Mouse (Mus musculus) lung, postnatal 0 days (tissue): Measurements from ENCODE around the gene Selenov.

ENCODE experiments used
- CTCF ChIP-seq: IDR thresholded peaks from 2 replicates; pipeline ENCODE4 v1.5.1; 2016; ENCODE audit warnings: antibody characterized with exemption, mild to moderate bottlenecking
- EP300 ChIP-seq: IDR thresholded peaks from 2 replicates; pipeline ENCODE4 v1.6.1; 2016; ENCODE audit warnings: antibody characterized with exemption, mild to moderate bottlenecking, control low read depth

DNA sequence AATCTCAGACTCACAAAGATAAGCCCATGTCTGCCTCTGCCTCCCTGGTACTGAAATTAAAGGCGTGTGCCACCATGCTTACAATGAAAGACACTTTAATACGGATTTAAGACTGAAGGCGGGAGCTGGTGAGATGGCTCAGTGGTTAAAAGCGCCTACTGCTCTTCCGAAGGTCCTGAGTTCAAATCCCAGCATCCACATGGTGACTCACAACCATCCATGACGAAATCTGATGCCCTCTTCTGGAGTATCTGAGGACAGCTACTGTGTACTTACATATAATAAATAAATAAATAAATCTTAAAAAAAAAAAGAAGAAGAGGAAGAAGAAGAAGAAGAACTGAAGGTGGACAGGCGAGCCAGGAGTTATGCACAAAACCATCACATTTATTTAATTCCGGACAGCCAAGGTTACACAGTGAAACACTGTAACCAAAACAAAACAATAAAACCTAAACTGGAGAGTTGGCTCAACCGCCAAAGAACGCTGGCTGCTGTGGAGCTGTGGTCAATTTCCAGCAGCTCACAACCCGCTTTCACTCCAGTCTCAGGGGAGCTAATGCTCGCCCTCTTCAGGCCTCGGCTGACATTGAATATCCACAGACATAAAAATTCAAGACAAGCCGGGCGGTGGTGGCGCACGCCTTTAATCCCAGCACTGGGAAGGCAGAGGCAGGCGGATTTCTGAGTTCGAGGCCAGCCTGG lies 48.4 kb upstream of the Selenov start:
- TF ChIP-seq CTCF (peak; percentile 51), EP300 (no peak)
